Mouse (Mus musculus): ENCODE results near the gene E2f4. TPM values are rescaled to one million over a fixed set of nuclear protein-coding genes. Genes with fewer than 3 reads are reported as not detected.

Gene E2f4
- polyA plus RNA-seq, 1 experiment from 2014 or later = 117 TPM

- Histone ChIP-seq H3K9ac (ENCODE audit: low read depth, low read length) (no peak overlapping the region), H3K4me1 (ENCODE audit: control insufficient read depth, insufficient read depth, low read length) (peaks cover 8% of the 10 kb centered on the region; the same call in 1 of the 2 replicates), H3K27me3 (ENCODE audit: control insufficient read depth, insufficient read depth, low read length) (no peaks in the 10 kb centered on the region), H3K27ac (ENCODE audit: low read depth, low read length) (no peak overlapping the region), H3K36me3 (ENCODE audit: control insufficient read depth, insufficient read depth, low read length) (no peaks in the 10 kb centered on the region), H3K4me3 (ENCODE audit: low read length) (no peak overlapping the region), H3K4me2 (replicated peaks; ENCODE audit: low read depth, low read length) (no peak overlapping the region), H3K9me3 (ENCODE audit: control insufficient read depth, low read length) (no peaks in the 10 kb centered on the region)
- ATAC-seq (ENCODE audit: low FRiP score, low TSS enrichment) = no peak
- WGBS = 76% methylated on average over 8 of the region's 8 CpGs
Measured at GRCm38 (mm10) chr8:105353583-105354135, 56.2 kb downstream of the E2f4 start.

GRCm38 (mm10) chr8:105354549-105354948 lies 57.1 kb downstream of the E2f4 start:
- Histone ChIP-seq H3K4me1 (ENCODE audit: control insufficient read depth, insufficient read depth, low read length) (peaks cover 7% of the 10 kb centered on the region; the same call in 1 of the 2 replicates), H3K9ac (ENCODE audit: low read depth, low read length) (no peak overlapping the region), H3K4me3 (ENCODE audit: low read length) (no peak overlapping the region), H3K4me2 (replicated peaks; ENCODE audit: low read depth, low read length) (no peak overlapping the region), H3K27ac (ENCODE audit: low read depth, low read length) (no peak overlapping the region), H3K9me3 (ENCODE audit: control insufficient read depth, low read length) (no peaks in the 10 kb centered on the region), H3K36me3 (ENCODE audit: control insufficient read depth, insufficient read depth, low read length) (no peaks in the 10 kb centered on the region), H3K27me3 (ENCODE audit: control insufficient read depth, insufficient read depth, low read length) (no peaks in the 10 kb centered on the region; the same call in 1 of the 2 replicates)
- no peak for ATAC-seq (ENCODE audit: low FRiP score, low TSS enrichment)
- 81% methylated on average over 4 of the region's 4 CpGs for WGBS

MicroRNAs within 50 kb of the gene (microRNA counts, 519-probe panel; counts per million panel counts)
- 2,943 counts per million, percentile 7 among the panel's probes with 10 or more counts for microRNA mmu-miR-328

Small RNA genes within 50 kb of the gene (microRNA-seq; reads per million reads assigned to microRNA genes)
- gene Gm27320 (not detected), gene Mir328 (185 reads per million, percentile 62 among the genes with 10 or more reads in this experiment)

Other genes starting within 250 kb of the E2f4 start
- not detected in 2 replicates for gene Ces3a, start 249.1 kb upstream of the E2f4 start, polyA plus RNA-seq (2014; fragmentation: Nextera tagmentation; extraction: Ambion mirVana)
- gene Ces3b, start 213.9 kb upstream of the E2f4 start, polyA plus RNA-seq (2014; fragmentation: Nextera tagmentation; extraction: Ambion mirVana) = not detected in 2 replicates
- not detected in 2 replicates for gene Ces4a, start 165.9 kb upstream of the E2f4 start, polyA plus RNA-seq (2014; fragmentation: Nextera tagmentation; extraction: Ambion mirVana)
- gene Cbfb, start 127.0 kb upstream of the E2f4 start, polyA plus RNA-seq (2014; fragmentation: Nextera tagmentation; extraction: Ambion mirVana) = 73.9 and 96.5 TPM in 2 replicates
- 18.3 and 28.8 TPM in 2 replicates for gene D230025D16Rik, start 72.5 kb upstream of the E2f4 start, polyA plus RNA-seq (2014; fragmentation: Nextera tagmentation; extraction: Ambion mirVana)
- 6.9 and 7.3 TPM in 2 replicates for gene B3gnt9, start 42.5 kb upstream of the E2f4 start, polyA plus RNA-seq (2014; fragmentation: Nextera tagmentation; extraction: Ambion mirVana)
- gene Tradd, start 33.1 kb upstream of the E2f4 start, polyA plus RNA-seq (2014; fragmentation: Nextera tagmentation; extraction: Ambion mirVana) = 13.1 and 15.7 TPM in 2 replicates
- 1.5 and 1.9 TPM in 2 replicates for gene Fbxl8, start 33.0 kb upstream of the E2f4 start, polyA plus RNA-seq (2014; fragmentation: Nextera tagmentation; extraction: Ambion mirVana)
- not detected in 2 replicates for gene Hsf4, start 27.9 kb upstream of the E2f4 start, polyA plus RNA-seq (2014; fragmentation: Nextera tagmentation; extraction: Ambion mirVana)
- 0.85 and 1.1 TPM in 2 replicates for gene Nol3, start 21.5 kb upstream of the E2f4 start, polyA plus RNA-seq (2014; fragmentation: Nextera tagmentation; extraction: Ambion mirVana)
- gene 4931428F04Rik, start 7.8 kb upstream of the E2f4 start, polyA plus RNA-seq (2014; fragmentation: Nextera tagmentation; extraction: Ambion mirVana) = 4.3 and 10.4 TPM in 2 replicates
- gene Exoc3l, start 1.6 kb upstream of the E2f4 start, polyA plus RNA-seq (2014; fragmentation: Nextera tagmentation; extraction: Ambion mirVana) = 13.1 and 17.8 TPM in 2 replicates
- gene Elmo3, start 7.9 kb downstream of the E2f4 start, polyA plus RNA-seq (2014; fragmentation: Nextera tagmentation; extraction: Ambion mirVana) = 6.1 and 9.4 TPM in 2 replicates
- gene Lrrc29, start 28.6 kb downstream of the E2f4 start, polyA plus RNA-seq (2014; fragmentation: Nextera tagmentation; extraction: Ambion mirVana) = 1.6 and 2.1 TPM in 2 replicates
- gene Tmem208, start 28.7 kb downstream of the E2f4 start, polyA plus RNA-seq (2014; fragmentation: Nextera tagmentation; extraction: Ambion mirVana) = 120 and 142 TPM in 2 replicates
- 5.1 and 6.0 TPM in 2 replicates for gene Fhod1, start 50.3 kb downstream of the E2f4 start, polyA plus RNA-seq (2014; fragmentation: Nextera tagmentation; extraction: Ambion mirVana)
- 2.6 and 4.0 TPM in 2 replicates for gene Slc9a5, start 51.2 kb downstream of the E2f4 start, polyA plus RNA-seq (2014; fragmentation: Nextera tagmentation; extraction: Ambion mirVana)
- gene Plekhg4, start 75.6 kb downstream of the E2f4 start, polyA plus RNA-seq (2014; fragmentation: Nextera tagmentation; extraction: Ambion mirVana) = 0.43 and 1.2 TPM in 2 replicates
- gene Kctd19, start 115.8 kb downstream of the E2f4 start, polyA plus RNA-seq (2014; fragmentation: Nextera tagmentation; extraction: Ambion mirVana) = not detected in 2 replicates
- 0.21 TPM in 1 of 2 replicates, not detected in the other for gene Lrrc36, start 115.9 kb downstream of the E2f4 start, polyA plus RNA-seq (2014; fragmentation: Nextera tagmentation; extraction: Ambion mirVana)
- gene Tppp3, start 173.9 kb downstream of the E2f4 start, polyA plus RNA-seq (2014; fragmentation: Nextera tagmentation; extraction: Ambion mirVana) = 18.3 and 22.3 TPM in 2 replicates
- 27.4 and 37.3 TPM in 2 replicates for gene Zdhhc1, start 199.2 kb downstream of the E2f4 start, polyA plus RNA-seq (2014; fragmentation: Nextera tagmentation; extraction: Ambion mirVana)
- gene Hsd11b2, start 221.1 kb downstream of the E2f4 start, polyA plus RNA-seq (2014; fragmentation: Nextera tagmentation; extraction: Ambion mirVana) = 32.9 and 40.2 TPM in 2 replicates